Mouse (Mus musculus): ENCODE data around the gene Cdk5rap3. TPM values are rescaled to one million over a fixed set of nuclear protein-coding genes. Genes with fewer than 3 reads are reported as not detected.

The Cdk5rap3 gene
- total and polyA plus RNA-seq, 2 experiments from 2014 or later: 43.6 to 85.1 TPM

GRCm38 (mm10) chr11:96893203-96893842 lies 23.0 kb downstream of the Cdk5rap3 start:
- ATAC-seq (ENCODE audit: low FRiP score): no peak
- Histone ChIP-seq H3K4me1 (ENCODE audit: insufficient read depth, low read length) (no peaks in the 10 kb centered on the region), H3K4me3 (ENCODE audit: low read depth, low read length) (no peak overlapping the region), H3K9me3 (ENCODE audit: low read length) (no peaks in the 10 kb centered on the region), H3K27ac (ENCODE audit: low read depth, low read length) (no peak overlapping the region), H3K4me2 (ENCODE audit: low read depth, low read length, poor library complexity, severe bottlenecking) (no peak overlapping the region), H3K36me3 (ENCODE audit: insufficient read depth, low read length) (no peaks in the 10 kb centered on the region), H3K9ac (replicated peaks; ENCODE audit: low read length, poor library complexity, severe bottlenecking) (no peak overlapping the region), H3K27me3 (ENCODE audit: insufficient read depth, low read length) (no peaks in the 10 kb centered on the region)
- no peak for TF ChIP-seq CTCF (IDR thresholded peaks at IDR 0.05)
- no peak for DNase-seq (ENCODE audit: low spot score)
- WGBS: 38% methylated on average over 11 of the region's 11 CpGs

- Histone ChIP-seq H3K27me3 (ENCODE audit: insufficient read depth, low read length) (no peaks in the 10 kb centered on the region), H3K36me3 (ENCODE audit: insufficient read depth, low read length) (no peaks in the 10 kb centered on the region), H3K4me2 (ENCODE audit: low read depth, low read length, poor library complexity, severe bottlenecking) (no peak overlapping the region), H3K9ac (replicated peaks; ENCODE audit: low read length, poor library complexity, severe bottlenecking) (no peak overlapping the region), H3K9me3 (ENCODE audit: low read length) (no peaks in the 10 kb centered on the region), H3K27ac (ENCODE audit: low read depth, low read length) (no peak overlapping the region), H3K4me3 (ENCODE audit: low read depth, low read length) (no peak overlapping the region), H3K4me1 (ENCODE audit: insufficient read depth, low read length) (no peaks in the 10 kb centered on the region)
- WGBS: 65% methylated on average over 13 of the region's 14 CpGs
- no peak for DNase-seq (ENCODE audit: low spot score)
- no peak for TF ChIP-seq CTCF (IDR thresholded peaks at IDR 0.05)
- ATAC-seq (ENCODE audit: low FRiP score): no peak
These were observed 24.3 kb downstream of the Cdk5rap3 start for GRCm38 (mm10) chr11:96891784-96892527.

GRCm38 (mm10) chr11:96886942-96887546 lies 29.3 kb downstream of the Cdk5rap3 start:
- Histone ChIP-seq H3K9me3 (ENCODE audit: low read length) (no peaks in the 10 kb centered on the region), H3K27ac (ENCODE audit: low read depth, low read length) (no peak overlapping the region), H3K9ac (replicated peaks; ENCODE audit: low read length, poor library complexity, severe bottlenecking) (no peak overlapping the region), H3K27me3 (ENCODE audit: insufficient read depth, low read length) (no peaks in the 10 kb centered on the region), H3K4me1 (ENCODE audit: insufficient read depth, low read length) (0 out of 2 replicates have a peak, but pooled peaks cover 7% of the 10 kb centered on the region), H3K36me3 (ENCODE audit: insufficient read depth, low read length) (no peaks in the 10 kb centered on the region), H3K4me3 (ENCODE audit: low read depth, low read length) (no peak overlapping the region), H3K4me2 (ENCODE audit: low read depth, low read length, poor library complexity, severe bottlenecking) (no peak overlapping the region)
- ATAC-seq (ENCODE audit: low FRiP score) (no peak), DNase-seq (ENCODE audit: low spot score) (no peak)
- TF ChIP-seq CTCF (IDR thresholded peaks at IDR 0.05): no peak
- WGBS: 80% methylated on average over 8 of the region's 8 CpGs

GRCm38 (mm10) chr11:96885901-96886340 lies 30.4 kb downstream of the Cdk5rap3 start:
- Histone ChIP-seq H3K9ac (replicated peaks; ENCODE audit: low read length, poor library complexity, severe bottlenecking) (no peak overlapping the region), H3K4me3 (ENCODE audit: low read depth, low read length) (no peak overlapping the region), H3K27ac (ENCODE audit: low read depth, low read length) (peak overlapping the region; percentile 26; the same call in 1 of the 2 replicates), H3K4me1 (ENCODE audit: insufficient read depth, low read length) (0 out of 2 replicates have a peak, but pooled peaks cover 7% of the 10 kb centered on the region), H3K36me3 (ENCODE audit: insufficient read depth, low read length) (no peaks in the 10 kb centered on the region), H3K9me3 (ENCODE audit: low read length) (no peaks in the 10 kb centered on the region), H3K4me2 (ENCODE audit: low read depth, low read length, poor library complexity, severe bottlenecking) (no peak overlapping the region), H3K27me3 (ENCODE audit: insufficient read depth, low read length) (no peaks in the 10 kb centered on the region)
- ATAC-seq (ENCODE audit: low FRiP score) (no peak), DNase-seq (ENCODE audit: low spot score) (peak; percentile 61)
- 19% methylated on average over 5 of the region's 5 CpGs for WGBS
- TF ChIP-seq CTCF (IDR thresholded peaks at IDR 0.05): no peak

- no peak for TF ChIP-seq CTCF (IDR thresholded peaks at IDR 0.05)
- Histone ChIP-seq H3K4me2 (ENCODE audit: low read depth, low read length, poor library complexity, severe bottlenecking) (no peak overlapping the region), H3K4me3 (ENCODE audit: low read depth, low read length) (no peak overlapping the region), H3K4me1 (ENCODE audit: insufficient read depth, low read length) (peaks cover 12% of the 10 kb centered on the region; the same call in 1 of the 2 replicates), H3K36me3 (ENCODE audit: insufficient read depth, low read length) (no peaks in the 10 kb centered on the region), H3K27me3 (ENCODE audit: insufficient read depth, low read length) (no peaks in the 10 kb centered on the region), H3K9ac (replicated peaks; ENCODE audit: low read length, poor library complexity, severe bottlenecking) (no peak overlapping the region), H3K27ac (ENCODE audit: low read depth, low read length) (no peak overlapping the region), H3K9me3 (ENCODE audit: low read length) (no peaks in the 10 kb centered on the region)
- ATAC-seq (ENCODE audit: low FRiP score) (no peak), DNase-seq (ENCODE audit: low spot score) (no peak)
- 90% methylated on average over 9 of the region's 9 CpGs for WGBS
These were observed 36.0 kb downstream of the Cdk5rap3 start for GRCm38 (mm10) chr11:96880296-96880695.

- TF ChIP-seq CTCF (IDR thresholded peaks at IDR 0.05): no peak
- no peak for DNase-seq (ENCODE audit: low spot score)
- Histone ChIP-seq H3K9me3 (ENCODE audit: low read length) (no peaks in the 10 kb centered on the region), H3K4me2 (ENCODE audit: low read depth, low read length, poor library complexity, severe bottlenecking) (no peak overlapping the region), H3K9ac (replicated peaks; ENCODE audit: low read length, poor library complexity, severe bottlenecking) (no peak overlapping the region), H3K4me1 (ENCODE audit: insufficient read depth, low read length) (peaks cover 14% of the 10 kb centered on the region; the same call in 1 of the 2 replicates), H3K4me3 (ENCODE audit: low read depth, low read length) (no peak overlapping the region), H3K27me3 (ENCODE audit: insufficient read depth, low read length) (no peaks in the 10 kb centered on the region), H3K36me3 (ENCODE audit: insufficient read depth, low read length) (no peaks in the 10 kb centered on the region), H3K27ac (ENCODE audit: low read depth, low read length) (no peak overlapping the region)
- WGBS: 11% methylated on average over 7 of the region's 7 CpGs
- ATAC-seq (ENCODE audit: low FRiP score): no peak
These were observed 36.9 kb downstream of the Cdk5rap3 start for GRCm38 (mm10) chr11:96879359-96879758.
